In the genomic region with DNA sequence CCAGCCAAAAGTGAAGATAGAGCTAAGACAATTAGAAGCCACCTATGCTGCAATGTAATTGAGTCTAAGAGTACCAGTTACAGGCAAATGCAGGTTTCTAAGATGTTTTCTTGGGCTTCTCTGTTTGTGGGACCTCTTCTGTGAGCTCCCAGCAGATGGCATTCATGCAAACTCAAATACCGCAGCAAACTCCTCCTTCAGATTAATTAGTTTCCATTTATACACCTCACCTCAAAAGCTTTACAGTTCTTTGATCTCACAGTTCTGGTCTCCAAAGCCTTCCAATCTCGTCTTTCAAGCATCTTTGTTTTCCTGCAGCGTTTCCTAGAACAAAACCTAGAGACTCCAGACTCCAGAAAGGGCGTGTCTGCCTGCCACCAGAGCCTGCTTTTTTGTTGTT, we compare ENCODE assay signal across 23 mouse cellular contexts.
DNase-seq lines count a peak whose midpoint lies in the region; ATAC-seq and TF ChIP-seq lines count a peak whose summit lies in the region.
"Had no signal": no experiment of that assay in that cellular context is flagged by ENCODE, and none has a peak within 500 bp of the region (broad histone marks: within the 10 kb centered on the region; RNA-seq: fewer than 3 reads in every experiment).

No protein-coding gene starts in this region.

- H3K27me3 ChIP-seq in forebrain, embryonic 15.5 days, result no peaks in the 10 kb centered on the region
- H3K27me3 ChIP-seq in forebrain, embryonic 10.5 days (ENCODE audit: poor library complexity, severe bottlenecking), result no peaks in the 10 kb centered on the region
- H3K27me3 ChIP-seq in neural tube, embryonic 15.5 days (replicated peaks), result no peaks in the 10 kb centered on the region
- H3K27me3 ChIP-seq: CH12.LX; embryonic facial prominence, embryonic 12.5 days; heart, embryonic 13.5 days; hindbrain, embryonic 12.5 days; Patski had no signal

- no peak overlapping the region for H3K4me2 ChIP-seq in forebrain, embryonic 15.5 days (replicated peaks)
- no peak overlapping the region for H3K4me2 ChIP-seq in neural tube, embryonic 15.5 days
- H3K4me2 ChIP-seq: embryonic facial prominence, embryonic 12.5 days; heart, embryonic 13.5 days; hindbrain, embryonic 12.5 days had no signal

- no peak overlapping the region for H3K4me3 ChIP-seq in forebrain, embryonic 15.5 days
- no peak overlapping the region for H3K4me3 ChIP-seq in forebrain, embryonic 10.5 days
- H3K4me3 ChIP-seq in layer of hippocampus, adult 2 months, result no peak overlapping the region
- no peak overlapping the region for H3K4me3 ChIP-seq in neural tube, embryonic 15.5 days (replicated peaks)
- H3K4me3 ChIP-seq: embryonic facial prominence, embryonic 12.5 days; heart, embryonic 13.5 days; hindbrain, embryonic 12.5 days had no signal

- 0 out of 2 replicates have a peak overlapping the region, but pooled peaks have one; percentile 30 for H3K27ac ChIP-seq in forebrain, embryonic 15.5 days (replicated peaks)
- H3K27ac ChIP-seq in forebrain, embryonic 10.5 days, result no peak overlapping the region
- H3K27ac ChIP-seq in layer of hippocampus, adult 2 months, result no peak overlapping the region; the same call in 1 of the 2 replicates
- peak overlapping the region; percentile 41; the same call in 1 of the 2 replicates for H3K27ac ChIP-seq in neural tube, embryonic 15.5 days (replicated peaks)
- H3K27ac ChIP-seq: embryonic facial prominence, embryonic 12.5 days; heart, embryonic 13.5 days; hindbrain, embryonic 12.5 days had no signal

- no peaks in the 10 kb centered on the region for H3K9me3 ChIP-seq in forebrain, embryonic 15.5 days
- H3K9me3 ChIP-seq in forebrain, embryonic 10.5 days, result no peaks in the 10 kb centered on the region
- H3K9me3 ChIP-seq in neural tube, embryonic 15.5 days (replicated peaks), result no peaks in the 10 kb centered on the region
- H3K9me3 ChIP-seq: embryonic facial prominence, embryonic 12.5 days; heart, embryonic 13.5 days; hindbrain, embryonic 12.5 days had no signal

- no peak overlapping the region for H3K9ac ChIP-seq in forebrain, embryonic 15.5 days (replicated peaks)
- H3K9ac ChIP-seq in neural tube, embryonic 15.5 days (replicated peaks), result no peak overlapping the region
- H3K9ac ChIP-seq: embryonic facial prominence, embryonic 12.5 days; heart, embryonic 13.5 days; hindbrain, embryonic 12.5 days had no signal

- 17% methylated on average over 4 of the region's 4 CpGs for WGBS in forebrain, embryonic 15.5 days
- 53% methylated on average over 4 of the region's 4 CpGs for WGBS in forebrain, embryonic 10.5 days
- 44% methylated on average over 4 of the region's 4 CpGs for WGBS in neural tube, embryonic 15.5 days

- no peaks in the 10 kb centered on the region for H3K36me3 ChIP-seq in forebrain, embryonic 15.5 days
- H3K36me3 ChIP-seq in forebrain, embryonic 10.5 days (replicated peaks), result no peaks in the 10 kb centered on the region
- H3K36me3 ChIP-seq in neural tube, embryonic 15.5 days, result no peaks in the 10 kb centered on the region
- H3K36me3 ChIP-seq: embryonic facial prominence, embryonic 12.5 days; heart, embryonic 13.5 days; hindbrain, embryonic 12.5 days had no signal

- no peak for ATAC-seq in forebrain, embryonic 15.5 days (replicated peaks)
- no peak for ATAC-seq in neural tube, embryonic 15.5 days (ENCODE audit: low FRiP score)
- ATAC-seq in cerebellum, adult (ENCODE audit: insufficient number of reproducible peaks, low FRiP score, low TSS enrichment), result no peak
- ATAC-seq: activated CD4-positive, CD25-positive, alpha-beta regulatory T cell, adult 4 months; inflammation-experienced regulatory T-cells, adult 6 months; Patski had no signal

- H3K4me1 ChIP-seq in forebrain, embryonic 15.5 days, result no peaks in the 10 kb centered on the region
- H3K4me1 ChIP-seq in forebrain, embryonic 10.5 days, result no peaks in the 10 kb centered on the region; the same call in 1 of the 2 replicates
- H3K4me1 ChIP-seq in neural tube, embryonic 15.5 days, result no peaks in the 10 kb centered on the region
- H3K4me1 ChIP-seq: embryonic facial prominence, embryonic 12.5 days; heart, embryonic 13.5 days; hindbrain, embryonic 12.5 days had no signal

- no peak for DNase-seq in forebrain, embryonic 10.5 days (ENCODE audit: extremely low spot score, low spot score)
- no peak for DNase-seq in layer of hippocampus, adult 2 months (ENCODE audit: low spot score in 2 of 2)
- no peak for DNase-seq in layer of hippocampus, postnatal 14 days (ENCODE audit: low spot score in 2 of 2)
- DNase-seq in neural tube, embryonic 10.5 days (ENCODE audit: extremely low spot score, low spot score), result no peak
- DNase-seq in telencephalon, adult 2 months (ENCODE audit: low read depth, low spot score), result peak; percentile 32
- DNase-seq: adrenal gland, postnatal 14 days; cerebellum, adult 11 months; cerebellum, adult 8-10 months; cerebellum, postnatal 14 days; gastrocnemius, postnatal 36 days; heart, adult 11 months; heart, postnatal 4 days; kidney, adult 11 months had no signal

- TF ChIP-seq CTCF in layer of hippocampus, adult 2 months (conservative IDR thresholded peaks at IDR 0.05), result peak; percentile 57

Comparison
In these comparisons a context has a peak if more than half of its experiments do, and no peak if none do; other contexts are left out.
1. H3K27ac ChIP-seq: peak in forebrain, embryonic 15.5 days (single experiment) and neural tube, embryonic 15.5 days (single experiment); none in forebrain, embryonic 10.5 days (single experiment) and layer of hippocampus, adult 2 months (single experiment).